In the genomic region with DNA sequence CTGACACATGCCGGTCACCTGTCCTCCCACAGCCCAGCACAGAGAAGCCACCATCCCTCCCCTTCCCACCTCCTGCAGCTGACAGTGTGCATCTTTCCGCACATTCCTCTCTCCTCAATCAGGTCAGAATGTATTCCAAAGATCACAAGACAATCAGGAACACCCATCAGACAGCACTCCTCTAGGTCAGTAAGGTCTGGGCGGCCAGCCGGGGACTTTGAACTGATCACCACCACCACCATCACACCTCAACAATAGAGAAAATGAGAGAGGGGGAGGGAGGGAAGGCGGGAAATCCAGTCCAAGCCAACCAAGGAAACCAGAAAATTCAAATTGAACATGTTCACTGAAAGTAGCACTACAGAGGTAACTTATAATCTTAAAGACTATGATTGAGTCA, we compare ENCODE assay signal across 27 mouse cellular contexts.
DNase-seq lines count a peak whose midpoint lies in the region; ATAC-seq and TF ChIP-seq lines count a peak whose summit lies in the region.
"Had no signal": no experiment of that assay in that cellular context is flagged by ENCODE, and none has a peak within 500 bp of the region (broad histone marks: within the 10 kb centered on the region; RNA-seq: fewer than 3 reads in every experiment).

No protein-coding gene starts in this region.

- H3K4me3 ChIP-seq in intestine, postnatal 0 days (ENCODE audit: low read depth, low read length) = no peak overlapping the region
- H3K4me3 ChIP-seq in intestine, embryonic 16.5 days (ENCODE audit: low read length) = no peak overlapping the region
- no peak overlapping the region for H3K4me3 ChIP-seq in kidney, postnatal 0 days (replicated peaks; ENCODE audit: low read depth, low read length)
- no peak overlapping the region for H3K4me3 ChIP-seq in liver, embryonic 16.5 days (ENCODE audit: low read depth, low read length)
- no peak overlapping the region for H3K4me3 ChIP-seq in liver, embryonic 12.5 days
- H3K4me3 ChIP-seq in macrophage (ENCODE audit: inconsistent target) = no peak overlapping the region
- H3K4me3 ChIP-seq: heart, adult 2 months; heart, embryonic 13.5 days; limb, embryonic 10.5 days; limb, embryonic 15.5 days; midbrain, embryonic 12.5 days; myocyte; neural tube, embryonic 12.5 days had no signal

- no peaks in the 10 kb centered on the region for H3K9me3 ChIP-seq in intestine, postnatal 0 days (ENCODE audit: control insufficient read depth)
- H3K9me3 ChIP-seq in intestine, embryonic 16.5 days (ENCODE audit: control insufficient read depth, low read length) = peaks cover 27% of the 10 kb centered on the region
- H3K9me3 ChIP-seq in kidney, postnatal 0 days (replicated peaks; ENCODE audit: low read length) = 0 out of 2 replicates have a peak, but pooled peaks cover 6% of the 10 kb centered on the region
- H3K9me3 ChIP-seq in liver, embryonic 16.5 days (replicated peaks; ENCODE audit: control insufficient read depth, low read length) = no peaks in the 10 kb centered on the region
- H3K9me3 ChIP-seq in liver, embryonic 12.5 days (replicated peaks) = no peaks in the 10 kb centered on the region

- H3K4me2 ChIP-seq in intestine, postnatal 0 days (replicated peaks; ENCODE audit: low read depth) = no peak overlapping the region
- H3K4me2 ChIP-seq in intestine, embryonic 16.5 days (ENCODE audit: low read depth, low read length) = no peak overlapping the region
- H3K4me2 ChIP-seq in kidney, postnatal 0 days (ENCODE audit: low read length) = no peak overlapping the region
- H3K4me2 ChIP-seq in liver, embryonic 16.5 days (ENCODE audit: low read depth, low read length) = no peak overlapping the region
- no peak overlapping the region for H3K4me2 ChIP-seq in liver, embryonic 12.5 days
- H3K4me2 ChIP-seq: heart, embryonic 13.5 days; hindbrain, embryonic 14.5 days; limb, embryonic 15.5 days; lung, embryonic 14.5 days; midbrain, embryonic 12.5 days; neural tube, embryonic 12.5 days had no signal

- H3K36me3 ChIP-seq in intestine, postnatal 0 days (ENCODE audit: control insufficient read depth, insufficient read depth) = peaks cover 24% of the 10 kb centered on the region
- H3K36me3 ChIP-seq in intestine, embryonic 16.5 days (ENCODE audit: control insufficient read depth, insufficient read depth, low read length) = peaks cover 28% of the 10 kb centered on the region
- H3K36me3 ChIP-seq in kidney, postnatal 0 days (ENCODE audit: insufficient read depth, low read length) = peaks cover 17% of the 10 kb centered on the region; the same call in 1 of the 2 replicates
- peaks cover 4% of the 10 kb centered on the region; the same call in 1 of the 2 replicates for H3K36me3 ChIP-seq in liver, embryonic 16.5 days (ENCODE audit: control insufficient read depth, insufficient read depth)
- H3K36me3 ChIP-seq in liver, embryonic 12.5 days = peaks cover 32% of the 10 kb centered on the region
- H3K36me3 ChIP-seq in macrophage (ENCODE audit: inconsistent target) = peaks cover 15% of the 10 kb centered on the region

- DNase-seq in kidney, postnatal 0 days (ENCODE audit: low spot score) = no peak
- no peak for DNase-seq in kidney, adult 18-20 months
- DNase-seq in cerebellum, adult 9-10 months = no peak
- DNase-seq: adrenal gland, postnatal 25 days; cerebellum, adult 2 months; cerebellum, postnatal 25 days; gastrocnemius, postnatal 36 days; heart, adult 2 months; heart, postnatal 10 days; layer of hippocampus, adult 9-11 months; lung, embryonic 14.5 days; lung, postnatal 14 days; right cerebral cortex, adult 18-20 months; spleen, adult 18-20 months had no signal

- WGBS in intestine, postnatal 0 days = 80% methylated on average over 5 of the region's 5 CpGs
- WGBS in intestine, embryonic 16.5 days = 91% methylated on average over 5 of the region's 5 CpGs
- WGBS in kidney, postnatal 0 days = 90% methylated on average over 5 of the region's 5 CpGs
- WGBS in liver, embryonic 16.5 days (ENCODE audit: insufficient replicate concordance) = 77% methylated on average over 5 of the region's 5 CpGs
- 79% methylated on average over 5 of the region's 5 CpGs for WGBS in liver, embryonic 12.5 days (ENCODE audit: insufficient replicate concordance)
- WGBS in macrophage (ENCODE audit: missing documents) = 96% methylated on average over 5 of the region's 5 CpGs

- H3K9ac ChIP-seq in intestine, postnatal 0 days (ENCODE audit: low read depth, low read length) = no peak overlapping the region
- H3K9ac ChIP-seq in intestine, embryonic 16.5 days (ENCODE audit: low read depth, low read length) = no peak overlapping the region
- no peak overlapping the region for H3K9ac ChIP-seq in kidney, postnatal 0 days (ENCODE audit: low read depth, low read length)
- H3K9ac ChIP-seq in liver, embryonic 16.5 days (ENCODE audit: low read depth, low read length) = no peak overlapping the region
- no peak overlapping the region for H3K9ac ChIP-seq in liver, embryonic 12.5 days
- H3K9ac ChIP-seq: heart, embryonic 13.5 days; hindbrain, embryonic 14.5 days; limb, embryonic 15.5 days; lung, embryonic 14.5 days; midbrain, embryonic 12.5 days; neural tube, embryonic 12.5 days had no signal

- H3K79me2 ChIP-seq in macrophage (ENCODE audit: inconsistent target) = peaks cover 90% of the 10 kb centered on the region

- no peak for TF ChIP-seq CTCF in intestine, postnatal 0 days (IDR thresholded peaks at IDR 0.05; ENCODE audit: low read depth)
- TF ChIP-seq CTCF in kidney, postnatal 0 days (IDR thresholded peaks at IDR 0.05; ENCODE audit: low read depth) = no peak

- H3K27me3 ChIP-seq in intestine, postnatal 0 days (replicated peaks; ENCODE audit: control insufficient read depth, insufficient read depth, low read length) = no peaks in the 10 kb centered on the region
- no peaks in the 10 kb centered on the region for H3K27me3 ChIP-seq in intestine, embryonic 16.5 days (replicated peaks; ENCODE audit: control insufficient read depth, insufficient read depth, low read length)
- no peaks in the 10 kb centered on the region for H3K27me3 ChIP-seq in kidney, postnatal 0 days (ENCODE audit: insufficient read depth, low read length)
- H3K27me3 ChIP-seq in liver, embryonic 16.5 days (ENCODE audit: control insufficient read depth, insufficient read depth, low read depth, low read length) = no peaks in the 10 kb centered on the region
- no peaks in the 10 kb centered on the region for H3K27me3 ChIP-seq in liver, embryonic 12.5 days (replicated peaks)
- H3K27me3 ChIP-seq: heart, embryonic 13.5 days; limb, embryonic 15.5 days; midbrain, embryonic 12.5 days; neural tube, embryonic 12.5 days had no signal

- no peak overlapping the region for H3K27ac ChIP-seq in intestine, postnatal 0 days (ENCODE audit: low read depth, low read length)
- H3K27ac ChIP-seq in intestine, embryonic 16.5 days (ENCODE audit: low read length) = no peak overlapping the region
- no peak overlapping the region for H3K27ac ChIP-seq in kidney, postnatal 0 days
- H3K27ac ChIP-seq in liver, embryonic 16.5 days (ENCODE audit: low read length) = no peak overlapping the region
- no peak overlapping the region for H3K27ac ChIP-seq in liver, embryonic 12.5 days
- peak overlapping the region; percentile 90 for H3K27ac ChIP-seq in macrophage
- H3K27ac ChIP-seq: heart, embryonic 13.5 days; hindbrain, embryonic 14.5 days; limb, embryonic 10.5 days; limb, embryonic 15.5 days; midbrain, embryonic 12.5 days; neural tube, embryonic 12.5 days had no signal

- ATAC-seq in intestine, postnatal 0 days = 0 out of 2 replicates have a peak, but pooled peaks have one; percentile 33
- no peak for ATAC-seq in intestine, embryonic 16.5 days
- peak; percentile 49 for ATAC-seq in kidney, postnatal 0 days (replicated peaks; ENCODE audit: low FRiP score, low read depth)
- ATAC-seq in liver, embryonic 16.5 days (ENCODE audit: low read depth) = 0 out of 2 replicates have a peak, but pooled peaks have one; percentile 21
- ATAC-seq in liver, embryonic 12.5 days = no peak
- ATAC-seq: forebrain, embryonic 14.5 days had no signal

- H3K4me1 ChIP-seq in intestine, postnatal 0 days (replicated peaks; ENCODE audit: control insufficient read depth, insufficient read depth, low read length) = no peaks in the 10 kb centered on the region
- H3K4me1 ChIP-seq in intestine, embryonic 16.5 days (ENCODE audit: control insufficient read depth, insufficient read depth, low read length) = no peaks in the 10 kb centered on the region
- H3K4me1 ChIP-seq in kidney, postnatal 0 days (replicated peaks; ENCODE audit: insufficient read depth, low read length) = no peaks in the 10 kb centered on the region
- H3K4me1 ChIP-seq in liver, embryonic 16.5 days (ENCODE audit: control insufficient read depth, low read depth, low read length) = no peaks in the 10 kb centered on the region
- peaks cover 5% of the 10 kb centered on the region; the same call in 1 of the 2 replicates for H3K4me1 ChIP-seq in liver, embryonic 12.5 days
- H3K4me1 ChIP-seq: limb, embryonic 15.5 days; midbrain, embryonic 12.5 days; neural tube, embryonic 12.5 days had no signal

Comparison
In these comparisons a context has a peak if more than half of its experiments do, and no peak if none do; other contexts are left out.
1. ATAC-seq: peak in intestine, postnatal 0 days (single experiment), kidney, postnatal 0 days (single experiment) and liver, embryonic 16.5 days (single experiment); none in intestine, embryonic 16.5 days (single experiment) and liver, embryonic 12.5 days (single experiment).